Mouse (Mus musculus): Measurements from ENCODE around the gene Fgfr3. TPM values are rescaled to one million over a fixed set of nuclear protein-coding genes. Genes with fewer than 3 reads are reported as not detected.

The Fgfr3 gene
- 0.23 TPM for polyA plus RNA-seq (2014; fragmentation: Illumina TruSeq; extraction: RNeasy Lipid Tissue Mini Kit (QIAGEN cat#74804); ENCODE audit: low read depth, low replicate concordance)

DNA sequence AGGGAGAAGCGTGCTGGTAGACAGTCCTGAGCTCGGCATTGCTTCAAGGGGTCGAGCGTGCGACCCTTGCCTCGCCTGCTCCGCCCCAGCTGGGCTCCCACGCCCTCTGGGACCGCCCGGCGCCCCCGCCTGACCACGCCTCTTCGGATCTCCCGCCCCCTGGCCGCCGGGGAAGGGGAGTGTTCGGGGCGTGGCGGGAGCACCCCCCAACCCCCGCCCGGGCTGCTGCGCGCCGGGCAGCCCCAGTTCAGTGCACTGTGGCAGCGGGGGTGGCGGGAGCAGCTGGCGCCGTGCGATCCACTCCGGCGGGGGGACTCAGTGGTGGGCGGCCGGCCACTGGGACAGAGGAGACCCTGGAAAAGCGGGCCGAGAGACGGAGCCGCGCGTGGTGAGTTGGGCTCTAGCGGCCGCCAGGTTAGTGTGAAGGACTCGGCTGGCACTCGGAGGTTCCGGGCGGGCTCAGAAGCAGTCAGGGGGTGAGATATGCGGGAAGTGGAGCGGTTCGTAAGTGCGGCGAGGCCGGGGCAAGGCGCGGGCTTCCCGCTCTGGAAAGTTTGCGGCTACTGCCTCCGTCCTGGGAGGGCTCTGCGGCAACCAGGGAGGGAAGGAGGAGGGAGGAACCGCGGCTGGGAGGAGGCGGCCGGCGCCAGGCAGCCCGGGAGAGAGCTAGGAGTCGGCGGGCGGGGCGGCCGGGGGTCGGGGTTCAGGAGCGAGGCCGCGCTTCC is at the start of gene Fgfr3:
Gene Fgfr3 (plus strand): TSS at position 134 of the 725 bp plus-strand sequence.

GRCm38 (mm10) chr5:33782345-33782998 is 61.0 kb downstream of the Fgfr3 start, which contains the start of gene Letm1:
Letm1 (minus strand) TSS chr5:33782817.

Other genes with a start within 250 kb of the Fgfr3 start
- 7.3 TPM for gene Fam53a, start 92.0 kb upstream of the Fgfr3 start, polyA plus RNA-seq (2014; fragmentation: Illumina TruSeq; extraction: RNeasy Lipid Tissue Mini Kit (QIAGEN cat#74804); ENCODE audit: low read depth, low replicate concordance)
- gene Gm9903, start 91.7 kb upstream of the Fgfr3 start, polyA plus RNA-seq (2014; fragmentation: Illumina TruSeq; extraction: RNeasy Lipid Tissue Mini Kit (QIAGEN cat#74804); ENCODE audit: low read depth, low replicate concordance), result not detected
- gene Slbp, start 69.1 kb upstream of the Fgfr3 start, polyA plus RNA-seq (2014; fragmentation: Illumina TruSeq; extraction: RNeasy Lipid Tissue Mini Kit (QIAGEN cat#74804); ENCODE audit: low read depth, low replicate concordance), result 117 TPM
- 16.3 TPM for gene Tacc3, start 63.5 kb upstream of the Fgfr3 start, polyA plus RNA-seq (2014; fragmentation: Illumina TruSeq; extraction: RNeasy Lipid Tissue Mini Kit (QIAGEN cat#74804); ENCODE audit: low read depth, low replicate concordance)
- gene Tmem129, start 63.3 kb upstream of the Fgfr3 start, polyA plus RNA-seq (2014; fragmentation: Illumina TruSeq; extraction: RNeasy Lipid Tissue Mini Kit (QIAGEN cat#74804); ENCODE audit: low read depth, low replicate concordance), result 15.0 TPM
- 13.2 TPM for gene Letm1, start 61.1 kb downstream of the Fgfr3 start, polyA plus RNA-seq (2014; fragmentation: Illumina TruSeq; extraction: RNeasy Lipid Tissue Mini Kit (QIAGEN cat#74804); ENCODE audit: low read depth, low replicate concordance)
- 76.8 TPM for gene Nsd2, start 99.1 kb downstream of the Fgfr3 start, polyA plus RNA-seq (2014; fragmentation: Illumina TruSeq; extraction: RNeasy Lipid Tissue Mini Kit (QIAGEN cat#74804); ENCODE audit: low read depth, low replicate concordance)
- 5.3 TPM for gene Nelfa, start 214.7 kb downstream of the Fgfr3 start, polyA plus RNA-seq (2014; fragmentation: Illumina TruSeq; extraction: RNeasy Lipid Tissue Mini Kit (QIAGEN cat#74804); ENCODE audit: low read depth, low replicate concordance)

Data from adrenal gland, adult 10 weeks (tissue).